Mouse (Mus musculus) liver, adult 2 months (tissue): ENCODE measurements around the gene Dnajc6.

ENCODE experiments used
- CTCF ChIP-seq: fragments of 200-500 bp; IDR thresholded peaks from 2 replicates; pipeline ENCODE4 v1.5.1; 2011; ENCODE audit warnings: low read depth, low read length, control low read depth
- POLR2A ChIP-seq: fragments of 200-500 bp; IDR thresholded peaks from 2 replicates; pipeline ENCODE4 v1.6.1; 2011; ENCODE audit warnings: low read length, control low read depth; ENCODE audit not compliant: insufficient read depth; ENCODE audit errors: extremely low read depth

- no peak for TF ChIP-seq CTCF
- no peak for TF ChIP-seq POLR2A
These were observed 75.7 kb downstream of the Dnajc6 start for GRCm38 (mm10) chr4:101572142-101572541.
